Mouse (Mus musculus): ENCODE measurements around the gene Wscd2.

Wscd2 gene

DNA sequence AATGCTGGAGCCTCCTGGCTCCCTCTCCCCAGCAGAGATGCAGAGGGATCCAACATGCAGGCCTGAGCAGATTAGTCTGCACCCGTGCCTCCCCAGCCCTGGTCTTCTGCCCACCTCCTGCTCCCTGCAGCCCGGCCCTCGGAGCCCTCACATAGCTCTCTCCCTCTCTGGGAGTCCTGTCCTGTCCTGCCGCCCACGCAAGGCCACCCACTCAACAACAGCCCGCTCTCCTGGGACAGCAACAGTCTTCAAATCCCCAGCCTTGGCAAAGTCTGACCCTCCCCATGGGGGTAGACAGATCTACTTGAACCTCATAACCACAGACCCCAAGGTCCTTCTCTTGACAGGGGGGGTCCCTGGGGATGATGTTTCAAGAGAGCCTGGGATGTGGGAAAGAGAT, 120.4 kb downstream of the Wscd2 start:
- DNase-seq (ENCODE audit: low read depth, low spot score) = no peak

DNA sequence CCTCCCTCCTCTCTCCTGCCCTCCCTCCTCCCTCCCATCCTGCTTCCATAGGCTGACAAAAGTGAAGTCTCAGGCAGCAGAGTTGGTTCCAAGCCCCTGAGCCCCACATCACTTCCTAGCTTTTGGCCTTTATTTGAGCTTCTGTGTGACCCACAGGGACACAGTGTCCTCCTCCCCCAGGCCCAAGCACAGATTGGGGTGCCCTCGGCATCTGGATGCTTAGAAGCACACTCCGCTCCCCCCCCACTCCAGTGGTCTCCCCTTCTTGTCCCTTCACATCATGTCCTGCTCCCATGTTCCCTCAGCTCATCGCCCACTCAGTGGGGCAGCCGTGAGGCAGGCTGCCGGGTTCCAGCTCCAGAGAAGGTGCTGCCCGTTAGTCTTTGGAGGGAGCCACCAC, 121.0 kb downstream of the Wscd2 start:
- no peak for DNase-seq (ENCODE audit: low read depth, low spot score)

DNA sequence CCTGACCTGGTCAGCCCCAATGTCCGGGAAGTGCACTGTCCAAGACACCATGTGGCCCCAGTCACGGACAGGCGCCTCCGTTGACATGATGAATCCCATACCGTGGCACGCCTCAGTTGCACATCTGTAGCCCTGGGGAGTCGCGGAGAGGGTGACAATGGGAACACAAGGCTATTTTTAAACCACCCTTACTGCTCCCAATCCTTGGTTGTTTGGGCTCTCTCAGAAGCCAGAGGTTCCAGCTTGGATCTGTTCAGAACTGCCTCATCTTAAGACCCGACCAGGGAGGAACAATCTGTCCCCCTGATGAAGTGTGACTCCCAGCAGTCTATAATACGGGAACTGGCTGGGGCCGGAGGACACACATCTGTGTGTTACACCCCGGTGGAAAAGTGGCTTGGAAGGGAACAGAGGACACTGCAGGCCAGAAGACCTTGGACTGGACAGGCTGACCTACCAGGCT, 121.7 kb downstream of the Wscd2 start:
- no peak for DNase-seq (ENCODE audit: low read depth, low spot score)

DNA sequence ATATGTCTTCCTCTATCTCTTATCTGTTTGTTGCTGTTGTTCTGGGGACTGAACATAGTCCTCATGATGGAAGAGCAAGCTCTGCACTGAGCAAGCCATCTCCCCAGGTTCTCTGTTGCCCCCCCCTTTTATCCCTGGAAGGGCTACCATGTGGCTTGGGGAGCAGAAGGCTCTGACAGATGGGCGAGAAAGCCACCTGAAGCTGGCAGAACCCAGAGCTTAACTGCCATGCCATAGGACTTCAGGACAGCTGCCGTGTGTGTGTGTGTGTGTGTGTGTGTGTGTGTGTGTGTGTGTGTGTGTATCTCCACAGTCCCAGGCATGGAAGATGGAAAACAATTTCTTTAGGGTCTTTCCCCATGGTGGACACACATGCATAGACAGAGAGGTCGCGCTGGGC, 128.6 kb downstream of the Wscd2 start:
- no peak for DNase-seq (ENCODE audit: low read depth, low spot score)

DNA sequence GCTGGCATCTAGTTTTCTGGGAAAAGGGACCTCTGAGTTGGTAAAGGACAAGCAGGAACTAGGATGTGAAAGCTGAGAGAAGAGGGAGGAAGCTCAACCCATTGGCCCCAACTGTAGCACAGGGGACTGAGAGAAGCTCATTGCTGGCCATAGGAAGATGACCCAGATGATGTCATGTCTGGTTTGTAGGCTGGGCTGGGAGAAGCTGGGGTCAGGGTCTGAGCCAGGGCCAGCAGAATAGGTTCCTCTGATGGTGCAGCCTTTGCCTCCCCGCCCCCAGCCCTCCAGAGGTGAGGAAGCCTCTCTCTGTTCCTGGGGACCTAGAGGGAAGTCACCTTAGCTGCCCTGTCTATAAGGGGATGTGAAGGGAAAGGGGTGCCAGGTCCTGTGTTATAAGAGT, 129.0 kb downstream of the Wscd2 start:
- no peak for DNase-seq (ENCODE audit: low read depth, low spot score)

DNA sequence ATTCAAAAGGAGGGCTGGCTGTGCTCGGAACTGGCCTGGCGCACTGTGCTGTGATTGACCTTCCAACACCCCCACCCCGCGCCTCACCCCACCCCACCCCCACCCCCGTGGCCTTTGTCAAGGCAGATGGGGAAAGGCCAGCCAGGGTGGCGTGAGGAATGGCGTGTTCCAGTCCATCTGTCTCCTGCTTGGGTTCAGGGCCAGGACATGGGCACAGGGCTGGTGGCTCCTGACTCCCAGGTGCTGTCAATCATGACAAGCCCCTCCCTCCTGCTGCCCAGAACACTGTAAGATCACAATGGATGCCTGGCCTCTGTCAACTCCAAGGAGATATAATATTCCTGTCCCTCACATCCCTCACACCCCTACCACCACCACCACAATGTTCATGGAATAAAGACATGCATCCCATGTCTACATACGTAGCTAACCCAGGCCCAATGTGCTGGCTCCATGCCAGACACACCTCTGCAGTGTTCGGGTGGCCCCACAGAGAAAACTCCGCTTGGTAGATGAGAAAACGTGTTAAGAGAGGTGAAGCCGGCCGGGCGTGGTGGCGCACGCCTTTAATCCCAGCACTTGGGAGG, 130.1 kb downstream of the Wscd2 start:
- no peak for DNase-seq (ENCODE audit: low read depth, low spot score)

DNA sequence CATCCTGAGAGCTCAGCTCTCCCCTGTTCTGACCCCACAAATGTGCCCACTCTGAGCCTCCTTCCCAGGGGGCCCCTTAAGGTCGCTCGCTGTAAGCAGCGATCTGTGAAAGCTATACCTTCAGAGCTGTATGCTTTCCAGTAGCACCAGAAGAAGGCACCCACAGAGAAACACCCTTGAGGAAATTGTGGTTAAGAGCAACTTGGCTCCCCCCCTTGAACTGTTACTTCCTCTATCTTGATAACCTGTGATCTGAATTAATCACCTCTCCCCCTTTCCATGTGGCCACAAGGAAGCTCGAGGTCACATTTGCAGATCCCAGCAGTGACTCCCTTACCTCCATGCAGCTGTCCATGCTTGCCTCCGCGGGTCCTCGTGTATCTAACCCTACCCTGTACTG, 130.9 kb downstream of the Wscd2 start:
- no peak for DNase-seq (ENCODE audit: low read depth, low spot score)

DNA sequence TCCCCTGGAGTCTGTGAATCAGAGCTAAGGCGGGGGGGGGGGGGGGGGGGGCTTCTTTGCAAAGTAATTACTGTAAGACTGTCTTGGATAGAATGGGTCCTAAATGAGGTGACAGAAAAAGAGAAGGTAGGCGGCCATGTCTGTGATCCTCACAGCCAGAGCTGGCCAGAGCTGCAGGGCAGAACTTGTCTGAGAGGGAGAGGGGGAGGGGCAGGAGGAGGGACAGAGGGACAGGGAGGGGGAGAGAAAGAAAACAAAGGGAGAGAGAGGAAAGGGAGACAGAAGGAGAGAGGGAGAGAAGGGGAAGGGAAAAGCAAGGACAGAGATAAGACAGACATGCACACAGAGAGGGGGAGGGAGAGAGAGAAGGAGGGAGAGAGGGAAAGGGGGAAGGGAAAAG, 132.9 kb downstream of the Wscd2 start:
- DNase-seq (ENCODE audit: low read depth, low spot score) = no peak

DNA sequence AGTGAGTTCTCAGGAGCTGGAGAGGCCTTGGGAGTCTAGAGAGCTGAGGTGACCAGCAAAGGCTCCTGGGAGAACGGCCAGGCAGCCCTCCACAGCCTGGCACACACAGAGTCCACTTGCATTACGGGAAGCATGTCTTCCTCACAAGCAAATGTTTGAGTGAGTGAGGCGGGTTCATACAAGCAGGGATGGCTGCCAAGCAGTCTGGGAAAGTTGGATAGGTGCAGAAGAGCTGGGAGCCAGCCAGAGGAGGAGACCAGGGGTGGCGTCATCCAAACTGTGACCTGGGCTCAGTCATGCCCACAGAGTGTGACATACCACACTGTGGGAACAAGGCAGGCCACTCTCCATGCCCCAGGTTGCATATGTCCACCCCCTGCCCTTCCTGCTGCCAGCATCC, 134.9 kb downstream of the Wscd2 start:
- no peak for DNase-seq (ENCODE audit: low read depth, low spot score)

DNA sequence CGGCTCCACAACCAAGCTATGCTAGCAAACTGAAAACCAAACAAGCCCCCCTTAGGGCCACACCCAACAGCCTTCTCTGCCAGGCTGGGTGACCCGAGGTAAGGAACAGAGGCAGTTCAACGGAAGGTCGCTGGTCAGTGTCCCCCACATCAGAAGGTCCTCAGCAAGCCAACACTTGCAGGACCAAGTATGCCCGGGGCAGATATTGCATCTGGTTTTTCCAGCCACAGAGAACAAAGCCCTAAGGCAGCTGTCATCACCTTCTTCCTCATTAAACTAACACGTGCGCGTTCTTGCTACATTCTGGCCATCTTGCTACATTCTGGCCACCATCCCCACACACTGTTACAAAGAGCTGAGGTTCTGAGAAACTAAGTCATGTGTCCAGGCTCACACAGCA, 136.2 kb downstream of the Wscd2 start:
- DNase-seq (ENCODE audit: low read depth, low spot score) = no peak

DNA sequence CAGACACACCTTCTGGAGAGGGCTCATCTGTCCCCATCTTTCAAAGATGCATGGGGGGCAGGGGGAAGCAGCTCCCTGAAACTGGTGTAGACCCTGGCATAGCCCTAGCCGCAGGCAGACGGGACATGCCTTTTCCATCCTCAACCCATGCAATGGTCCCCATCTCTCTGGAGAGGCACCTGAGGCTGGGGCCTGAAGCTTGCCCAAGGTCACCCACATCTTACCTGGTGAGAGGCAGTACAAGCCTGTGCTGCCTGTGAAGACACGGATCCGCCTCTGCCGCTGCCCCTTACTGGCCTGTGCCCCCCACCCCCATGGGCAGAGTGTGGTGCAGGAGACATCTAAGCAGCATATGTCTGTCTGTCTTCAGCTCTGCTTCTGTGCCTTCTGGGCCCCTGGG, 136.9 kb downstream of the Wscd2 start:
- no peak for DNase-seq (ENCODE audit: low read depth, low spot score)

DNA sequence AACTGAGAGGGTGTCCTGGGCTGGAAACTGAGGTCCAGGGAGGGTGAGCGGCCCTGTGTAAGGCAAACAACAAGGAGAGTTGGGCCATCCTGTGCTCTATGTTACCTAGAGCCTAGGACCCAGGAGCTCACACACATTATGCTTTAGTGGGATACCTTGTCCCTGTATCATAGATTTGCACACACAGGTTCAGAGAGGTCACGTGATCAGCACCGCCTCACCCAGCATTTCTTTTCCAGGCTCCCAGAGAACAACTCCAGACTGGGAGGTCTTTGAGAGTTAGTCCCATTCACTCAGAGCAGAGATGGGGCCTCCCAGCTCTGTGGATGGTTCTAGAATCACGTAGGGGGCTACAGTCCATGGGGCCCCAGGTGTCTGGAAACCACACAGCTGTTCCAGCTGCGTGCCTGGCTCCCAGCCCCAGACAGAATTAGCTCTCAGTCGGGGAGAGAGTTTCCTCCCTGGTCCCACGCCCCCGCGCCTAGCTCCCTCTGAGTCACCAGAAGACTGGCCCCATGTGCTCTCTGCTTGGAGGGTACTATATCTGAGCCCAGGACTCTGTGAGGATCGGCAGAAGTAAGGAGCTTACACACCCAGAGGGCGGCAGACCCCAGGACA, 137.8 kb downstream of the Wscd2 start:
- no peak for DNase-seq (ENCODE audit: low read depth, low spot score)

DNA sequence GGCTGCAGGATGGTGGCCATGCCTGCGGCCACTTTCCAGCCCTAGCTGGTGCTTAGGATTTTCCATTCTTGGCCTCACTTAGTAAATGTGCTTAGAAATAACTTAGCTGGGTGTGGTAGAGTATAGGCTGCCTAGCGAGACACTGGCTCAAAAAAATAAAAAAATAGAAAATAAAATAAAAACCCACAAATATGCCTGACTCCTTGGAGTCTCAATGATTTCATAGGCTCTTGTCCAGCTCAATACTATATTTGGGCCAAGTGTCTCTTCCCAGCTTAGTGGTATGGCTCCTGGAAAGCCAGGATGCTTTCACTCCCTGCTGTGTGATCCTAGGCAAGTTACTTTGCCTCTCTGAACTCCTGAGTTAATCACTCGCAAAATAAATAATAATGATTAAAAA, 139.1 kb downstream of the Wscd2 start:
- DNase-seq (ENCODE audit: low read depth, low spot score) = no peak

DNA sequence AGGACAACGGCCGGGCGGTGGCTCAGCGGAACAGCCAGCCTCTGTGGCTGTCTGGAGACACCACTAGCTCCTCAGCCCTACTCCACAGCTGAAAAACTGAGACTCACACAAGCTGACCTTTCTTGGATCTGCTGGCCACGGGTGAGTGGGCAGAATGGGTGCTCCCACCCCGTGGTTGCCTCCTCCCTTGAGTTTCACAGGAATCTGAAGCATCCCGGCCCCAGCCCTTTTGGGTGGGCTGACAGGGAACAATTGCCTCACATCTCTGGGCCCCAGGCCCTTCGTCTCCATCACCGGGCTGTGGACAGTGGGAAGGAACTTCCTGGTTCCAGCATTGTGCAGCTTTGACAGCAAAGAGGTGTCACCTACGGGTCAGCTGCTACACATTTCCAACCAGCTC, 140.0 kb downstream of the Wscd2 start:
- DNase-seq (ENCODE audit: low read depth, low spot score) = no peak

DNA sequence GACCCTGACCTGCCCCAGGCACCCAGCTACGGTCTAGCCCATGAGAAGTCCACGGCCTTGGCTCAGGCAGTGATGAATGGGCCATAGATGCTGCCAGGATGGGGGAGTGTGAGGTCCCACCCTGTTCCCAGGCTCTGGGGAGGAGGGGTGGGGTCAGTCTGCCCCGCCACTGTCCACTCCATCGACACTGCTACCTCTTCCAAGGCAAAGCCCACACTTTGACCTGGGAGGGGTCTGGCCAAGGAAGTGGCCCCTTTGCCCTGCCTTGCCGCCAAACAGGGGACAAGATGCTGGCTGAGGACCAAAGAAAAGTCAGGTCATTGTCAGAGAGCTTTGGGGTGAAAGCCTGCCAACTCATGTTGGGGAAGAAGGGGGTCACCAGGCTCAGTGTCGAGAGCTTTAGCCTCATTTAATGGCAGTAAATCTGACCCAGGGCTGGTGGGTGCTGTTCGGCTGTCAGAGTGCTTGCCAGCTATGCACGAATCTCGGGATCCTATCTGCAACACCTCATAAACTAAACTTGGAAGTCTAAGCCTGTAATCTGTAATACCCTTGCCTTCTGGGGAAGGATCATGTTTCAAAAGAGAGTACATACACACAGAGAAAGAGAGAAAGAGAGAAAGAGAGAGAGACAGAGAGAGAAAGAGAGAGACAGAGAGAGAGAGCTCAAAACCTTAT, 143.0 kb downstream of the Wscd2 start:
- no peak for DNase-seq (ENCODE audit: low read depth, low spot score)

DNA sequence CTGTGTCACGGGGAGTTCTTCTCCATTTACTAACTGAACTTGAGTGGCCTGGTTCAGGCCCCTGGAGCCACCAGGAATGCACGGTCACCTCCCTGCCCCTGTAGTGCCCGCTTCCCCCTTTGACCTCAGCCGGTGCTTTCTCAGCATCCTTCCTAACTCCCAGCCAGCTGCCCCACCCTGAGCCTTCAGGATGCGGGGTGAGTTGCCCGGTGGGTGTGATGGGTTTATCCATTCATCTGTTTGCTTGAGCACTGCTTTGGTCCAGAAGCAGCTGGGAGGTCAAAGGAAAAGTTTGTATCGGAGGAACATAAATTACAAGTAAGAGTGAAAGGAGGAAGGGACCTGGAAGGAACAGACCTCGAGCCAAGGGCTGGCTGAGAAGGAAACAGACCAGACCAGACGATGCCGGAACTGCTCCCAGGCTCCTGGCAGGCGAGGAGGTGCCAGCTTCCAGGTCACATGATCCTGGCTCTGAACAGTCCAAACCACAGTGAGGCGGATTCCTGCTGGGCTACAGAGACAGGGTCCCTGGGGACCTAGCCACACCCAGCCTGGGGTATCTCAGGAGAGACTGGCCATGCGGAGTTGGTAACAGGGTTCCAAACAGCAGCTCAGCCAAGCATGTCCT, 144.0 kb downstream of the Wscd2 start:
- no peak for DNase-seq (ENCODE audit: low read depth, low spot score)

DNA sequence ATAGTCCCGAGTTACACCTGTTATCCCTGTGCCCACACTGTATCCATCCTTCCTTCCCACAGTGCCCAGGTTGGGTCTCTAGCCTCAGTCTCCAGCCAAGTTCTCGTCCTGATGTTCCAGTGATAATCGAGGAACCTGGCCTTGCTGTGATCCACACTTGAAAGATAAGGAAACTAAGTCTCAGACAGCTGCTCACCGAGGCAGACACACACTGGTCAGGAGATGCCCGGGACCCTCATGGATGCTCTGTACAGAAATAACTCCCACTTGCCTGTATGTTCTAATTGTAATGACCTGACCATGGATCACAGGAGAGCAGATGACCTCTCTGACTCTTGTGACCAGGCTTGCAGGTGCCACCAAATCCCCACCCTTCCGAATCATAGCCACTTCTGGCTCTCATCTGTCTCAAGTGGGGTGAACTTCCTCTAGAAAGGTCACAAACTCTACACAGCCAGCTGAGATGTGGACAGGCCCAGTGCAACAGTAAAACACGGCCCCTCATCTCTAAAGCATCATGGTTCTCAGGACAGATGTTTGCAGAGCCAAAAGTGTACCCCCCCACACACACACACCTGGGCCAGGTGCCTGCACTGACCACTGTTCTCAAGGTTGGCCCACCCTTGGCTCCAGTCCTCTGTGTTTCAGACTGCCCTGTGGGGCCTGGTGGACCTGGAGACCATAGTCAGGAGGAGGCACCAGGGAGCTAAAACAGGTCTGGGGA, 144.9 kb downstream of the Wscd2 start:
- no peak for DNase-seq (ENCODE audit: low read depth, low spot score)

DNA sequence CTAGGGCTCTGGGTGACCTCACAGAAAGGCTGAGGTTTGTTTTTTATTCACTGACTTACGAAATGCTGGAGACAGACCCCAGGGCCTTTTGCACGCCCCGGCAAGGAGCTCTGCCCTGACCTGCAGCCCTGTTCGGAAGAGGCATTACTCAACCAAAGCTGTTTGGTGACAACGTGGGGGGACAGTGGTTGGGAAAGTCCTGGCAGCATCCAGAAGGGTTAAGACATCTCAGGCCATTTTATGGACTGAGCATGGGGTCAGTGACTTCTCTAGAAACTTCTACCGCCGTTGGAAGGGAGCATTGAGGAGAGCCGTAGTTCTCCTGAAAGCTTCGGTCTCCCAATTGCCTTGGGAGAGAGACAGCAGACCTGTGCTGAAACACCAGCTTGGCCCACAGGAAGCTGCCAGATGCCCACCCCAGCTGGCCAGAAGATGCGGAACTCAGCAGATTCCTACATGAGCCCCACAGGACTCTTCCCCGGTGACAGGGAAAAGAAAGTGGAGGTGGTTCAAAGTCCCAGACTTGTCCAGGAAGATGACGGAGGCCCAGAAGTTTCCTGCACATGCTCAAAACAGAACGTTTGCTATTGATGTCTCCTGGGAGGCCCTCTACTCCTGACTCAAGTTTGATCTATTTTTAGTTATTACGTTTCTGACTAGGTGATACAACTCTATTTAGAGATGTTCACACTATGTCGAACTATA, 145.9 kb downstream of the Wscd2 start:
- DNase-seq (ENCODE audit: low read depth, low spot score) = no peak

DNA sequence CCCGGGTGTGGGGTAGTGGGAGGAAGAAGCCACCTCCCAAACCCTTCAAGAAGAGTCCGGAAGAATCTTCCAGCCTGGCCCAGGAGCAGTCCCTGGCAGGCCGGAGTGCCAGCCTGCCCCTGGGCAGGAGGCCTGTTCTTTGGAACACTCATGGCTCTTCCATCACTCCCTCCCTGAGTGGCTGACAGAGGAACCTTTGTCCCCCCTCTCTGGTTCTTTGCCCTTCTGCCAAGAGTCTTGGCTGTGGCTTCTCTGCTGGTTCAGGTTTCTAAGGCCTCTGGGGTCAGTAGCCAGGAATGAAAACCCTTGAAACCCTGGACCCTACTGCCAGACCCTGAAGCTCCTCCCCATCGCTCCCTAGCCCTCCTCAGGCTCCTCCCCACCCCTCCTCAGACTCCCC, 147.5 kb downstream of the Wscd2 start:
- no peak for DNase-seq (ENCODE audit: low read depth, low spot score)

DNA sequence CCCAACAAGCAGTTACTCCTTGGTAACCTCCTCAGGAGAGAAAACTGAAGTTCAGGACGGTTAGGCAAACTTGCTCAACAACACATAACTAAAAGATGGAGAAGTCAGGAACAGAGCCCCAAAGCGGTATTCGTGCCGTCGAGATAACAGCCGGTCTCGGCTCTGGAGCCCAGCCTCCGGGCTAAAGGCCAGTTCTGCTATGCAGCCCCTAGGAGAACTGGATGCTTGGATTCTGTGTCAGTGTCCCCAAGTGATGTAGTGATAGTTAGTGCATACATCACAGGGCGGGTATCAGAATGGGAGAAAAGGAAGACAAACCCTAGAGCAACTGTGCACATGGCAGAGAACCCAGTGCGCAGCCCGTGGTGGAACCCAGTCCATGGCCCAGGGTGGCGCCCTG, 147.9 kb downstream of the Wscd2 start:
- DNase-seq (ENCODE audit: low read depth, low spot score) = no peak

DNA sequence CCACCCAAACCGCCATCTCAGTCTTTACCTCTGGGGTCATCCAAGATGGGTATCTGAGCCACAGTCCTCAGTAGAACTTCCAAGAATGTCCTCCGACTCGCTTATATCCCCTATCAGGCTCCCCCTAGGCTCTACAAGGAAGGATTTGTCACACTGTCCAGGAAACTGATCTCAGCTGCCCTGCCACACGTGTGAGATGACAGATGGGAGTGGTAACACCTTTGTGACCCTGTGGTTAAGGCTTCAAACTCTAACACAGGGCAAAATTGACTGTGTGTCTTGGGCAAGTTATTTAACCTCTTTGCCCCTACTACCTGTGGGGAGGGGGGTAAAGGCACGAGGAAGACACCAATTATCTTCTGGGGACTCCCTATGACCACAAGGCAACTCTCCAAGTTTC, 149.0 kb downstream of the Wscd2 start:
- no peak for DNase-seq (ENCODE audit: low read depth, low spot score)

Data from mesoderm, embryonic 11.5 days (tissue).